Mouse (Mus musculus): ENCODE data around the gene Atp6v0e.

- TF ChIP-seq GATA1 (IDR thresholded peaks at IDR 0.05; ENCODE audit: low read length) (no peak), TAL1 (IDR thresholded peaks at IDR 0.05; ENCODE audit: low read length) (no peak)
These were observed 31.1 kb downstream of the Atp6v0e start for GRCm38 (mm10) chr17:26694171-26694570.

Data from erythroblast, embryonic 14.5 days (primary cell).